Mouse (Mus musculus): Measurements from ENCODE around the gene Traf7.

The Traf7 gene

DNA sequence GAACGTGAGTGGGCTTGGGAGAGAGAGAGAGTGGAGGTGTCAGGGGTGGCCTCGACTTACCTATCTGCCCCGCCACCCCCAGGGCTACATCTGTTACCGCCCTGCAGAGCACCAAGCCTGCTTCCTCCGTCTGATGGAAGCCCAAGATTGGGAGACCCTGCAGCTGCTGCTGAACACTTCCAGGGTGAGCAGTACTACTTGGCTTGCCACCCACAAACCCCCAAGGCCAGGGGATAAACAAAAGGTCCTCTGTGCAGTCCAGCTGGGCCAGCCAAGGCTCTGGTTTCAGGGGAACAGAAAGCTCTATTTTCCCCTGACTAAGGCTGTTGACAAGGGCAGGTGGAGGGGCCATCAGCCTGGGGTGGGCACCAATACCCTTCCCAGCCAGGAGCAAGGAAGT is 53.2 kb downstream of the Traf7 start:
- Histone ChIP-seq H3K9me3 (ENCODE audit: low read length) (no peaks in the 10 kb centered on the region), H3K4me3 (replicated peaks; ENCODE audit: low read length) (no peak overlapping the region), H3K27me3 (ENCODE audit: insufficient read depth, low read length) (no peaks in the 10 kb centered on the region), H3K4me1 (replicated peaks; ENCODE audit: low read depth, low read length) (peaks cover 56% of the 10 kb centered on the region), H3K36me3 (ENCODE audit: insufficient read depth, low read length) (peaks cover 72% of the 10 kb centered on the region)
- TF ChIP-seq NANOG (IDR thresholded peaks at IDR 0.05; ENCODE audit: borderline replicate concordance, low read length), result no peak
- TF ChIP-seq CTCF (conservative IDR thresholded peaks at IDR 0.05; ENCODE audit: low read length), result no peak
- no peak for TF ChIP-seq POU5F1 (IDR thresholded peaks at IDR 0.05; ENCODE audit: borderline replicate concordance, low read length)

DNA sequence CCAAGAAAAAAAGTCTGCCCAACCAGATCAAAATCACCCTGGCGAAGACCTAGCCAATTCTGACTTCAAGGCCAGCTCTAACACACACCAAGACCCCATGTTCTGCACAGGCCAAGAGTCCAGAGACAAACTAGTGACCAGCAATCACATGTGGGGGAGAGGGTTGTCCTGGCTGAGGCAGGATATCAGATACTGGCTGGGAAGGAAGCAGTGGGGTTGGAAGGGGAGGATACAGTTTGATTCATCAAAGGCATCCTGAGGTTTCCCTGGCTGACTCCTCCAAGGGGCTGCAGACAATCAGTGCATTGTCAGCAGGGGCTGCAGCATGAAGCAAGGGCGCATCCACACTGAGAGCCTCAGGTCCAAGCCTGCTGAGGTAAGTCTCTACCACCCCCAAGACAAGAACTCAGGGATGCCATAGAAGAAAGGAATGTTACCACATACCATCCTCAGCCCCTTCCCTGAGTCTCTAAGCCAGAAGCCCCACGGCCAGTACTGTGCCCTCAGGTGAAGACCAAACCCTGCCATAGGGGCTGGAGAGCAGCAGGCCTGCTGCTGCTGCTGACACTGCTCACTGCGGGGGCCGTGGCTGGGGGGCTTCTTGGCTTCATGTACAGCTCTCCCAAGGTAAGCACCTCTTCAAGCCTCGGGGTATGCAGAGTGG is 54.0 kb downstream of the Traf7 start, which contains the start of gene Bricd5:
Gene Bricd5 (plus strand): TSS at position 273 of the 664 bp plus-strand sequence.
- Histone ChIP-seq H3K9me3 (ENCODE audit: low read length) (no peaks in the 10 kb centered on the region), H3K27me3 (ENCODE audit: insufficient read depth, low read length) (no peaks in the 10 kb centered on the region), H3K4me1 (replicated peaks; ENCODE audit: low read depth, low read length) (peaks cover 59% of the 10 kb centered on the region), H3K36me3 (ENCODE audit: insufficient read depth, low read length) (peaks cover 72% of the 10 kb centered on the region), H3K4me3 (replicated peaks; ENCODE audit: low read length) (peak within 1 kb of the TSS; percentile 96; the same call in 1 of the 2 replicates)
- TF ChIP-seq NANOG (IDR thresholded peaks at IDR 0.05; ENCODE audit: borderline replicate concordance, low read length) (no peak), POU5F1 (IDR thresholded peaks at IDR 0.05; ENCODE audit: borderline replicate concordance, low read length) (no peak), CTCF (conservative IDR thresholded peaks at IDR 0.05; ENCODE audit: low read length) (no peak)

DNA sequence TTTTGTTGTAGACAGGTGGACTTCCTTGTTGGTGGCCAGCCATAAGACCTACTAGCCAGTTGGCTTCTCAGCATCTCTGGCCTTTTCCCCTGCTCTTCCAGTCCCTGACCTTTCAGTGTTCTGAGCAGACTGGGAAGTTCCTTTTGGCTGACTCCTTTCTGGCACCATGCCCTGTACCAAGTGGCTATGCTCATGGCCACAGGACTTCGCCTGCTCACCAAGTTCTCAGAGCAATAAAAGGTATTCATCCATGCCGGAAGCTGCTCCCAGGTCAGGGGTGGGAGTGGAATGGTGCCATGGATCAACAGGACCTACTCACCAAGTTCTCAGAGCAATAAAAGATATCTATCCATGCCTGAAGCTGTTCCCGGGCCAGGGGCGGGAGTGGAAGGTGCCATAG is 55.2 kb downstream of the Traf7 start:
- no peaks in the 10 kb centered on the region for H3K9me3 ChIP-seq (ENCODE audit: low read length)
- TF ChIP-seq POU5F1 (IDR thresholded peaks at IDR 0.05; ENCODE audit: borderline replicate concordance, low read length) (no peak), CTCF (conservative IDR thresholded peaks at IDR 0.05; ENCODE audit: low read length) (no peak)
- H3K27me3 ChIP-seq (ENCODE audit: insufficient read depth, low read length), result no peaks in the 10 kb centered on the region
- peak overlapping the region; percentile 96 for H3K4me3 ChIP-seq (replicated peaks; ENCODE audit: low read length)
- peaks cover 66% of the 10 kb centered on the region for H3K36me3 ChIP-seq (ENCODE audit: insufficient read depth, low read length)
- peaks cover 52% of the 10 kb centered on the region for H3K4me1 ChIP-seq (replicated peaks; ENCODE audit: low read depth, low read length)

DNA sequence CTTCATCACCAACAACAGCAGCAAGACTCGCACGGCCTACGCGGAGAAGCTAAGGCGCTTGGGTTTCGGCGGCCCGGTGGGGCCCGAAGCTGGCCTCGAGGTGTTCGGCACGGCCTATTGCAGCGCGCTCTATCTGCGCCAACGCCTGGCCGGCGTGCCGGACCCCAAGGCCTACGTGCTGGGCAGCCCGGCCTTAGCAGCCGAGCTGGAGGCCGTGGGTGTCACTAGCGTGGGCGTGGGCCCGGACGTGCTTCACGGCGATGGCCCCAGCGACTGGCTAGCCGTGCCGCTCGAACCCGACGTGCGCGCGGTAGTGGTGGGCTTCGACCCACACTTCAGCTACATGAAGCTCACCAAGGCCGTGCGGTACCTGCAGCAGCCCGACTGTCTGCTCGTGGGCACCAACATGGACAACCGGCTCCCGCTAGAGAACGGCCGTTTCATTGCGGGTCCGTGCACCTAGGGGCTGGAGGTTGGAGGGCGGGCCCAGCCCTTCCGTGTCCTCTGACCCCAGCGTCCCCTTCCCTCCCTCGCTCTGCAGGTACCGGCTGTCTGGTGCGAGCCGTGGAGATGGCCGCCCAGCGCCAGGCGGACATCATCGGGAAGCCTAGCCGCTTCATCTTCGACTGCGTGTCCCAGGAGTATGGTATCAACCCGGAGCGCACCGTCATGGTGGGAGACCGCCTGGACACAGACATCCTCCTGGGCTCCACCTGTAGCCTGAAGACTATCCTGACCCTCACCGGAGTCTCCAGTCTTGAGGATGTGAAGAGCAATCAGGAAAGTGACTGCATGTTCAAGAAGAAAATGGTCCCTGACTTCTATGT is 56.8 kb downstream of the Traf7 start:
- peak overlapping the region; percentile 96 for H3K4me3 ChIP-seq (replicated peaks; ENCODE audit: low read length)
- H3K36me3 ChIP-seq (ENCODE audit: insufficient read depth, low read length), result peaks cover 62% of the 10 kb centered on the region
- no peaks in the 10 kb centered on the region for H3K9me3 ChIP-seq (ENCODE audit: low read length)
- no peaks in the 10 kb centered on the region for H3K27me3 ChIP-seq (ENCODE audit: insufficient read depth, low read length)
- H3K4me1 ChIP-seq (replicated peaks; ENCODE audit: low read depth, low read length), result peaks cover 47% of the 10 kb centered on the region
- no peak for TF ChIP-seq POU5F1 (IDR thresholded peaks at IDR 0.05; ENCODE audit: borderline replicate concordance, low read length)
- no peak for TF ChIP-seq CTCF (conservative IDR thresholded peaks at IDR 0.05; ENCODE audit: low read length)
- no peak for TF ChIP-seq NANOG (IDR thresholded peaks at IDR 0.05; ENCODE audit: borderline replicate concordance, low read length)

DNA sequence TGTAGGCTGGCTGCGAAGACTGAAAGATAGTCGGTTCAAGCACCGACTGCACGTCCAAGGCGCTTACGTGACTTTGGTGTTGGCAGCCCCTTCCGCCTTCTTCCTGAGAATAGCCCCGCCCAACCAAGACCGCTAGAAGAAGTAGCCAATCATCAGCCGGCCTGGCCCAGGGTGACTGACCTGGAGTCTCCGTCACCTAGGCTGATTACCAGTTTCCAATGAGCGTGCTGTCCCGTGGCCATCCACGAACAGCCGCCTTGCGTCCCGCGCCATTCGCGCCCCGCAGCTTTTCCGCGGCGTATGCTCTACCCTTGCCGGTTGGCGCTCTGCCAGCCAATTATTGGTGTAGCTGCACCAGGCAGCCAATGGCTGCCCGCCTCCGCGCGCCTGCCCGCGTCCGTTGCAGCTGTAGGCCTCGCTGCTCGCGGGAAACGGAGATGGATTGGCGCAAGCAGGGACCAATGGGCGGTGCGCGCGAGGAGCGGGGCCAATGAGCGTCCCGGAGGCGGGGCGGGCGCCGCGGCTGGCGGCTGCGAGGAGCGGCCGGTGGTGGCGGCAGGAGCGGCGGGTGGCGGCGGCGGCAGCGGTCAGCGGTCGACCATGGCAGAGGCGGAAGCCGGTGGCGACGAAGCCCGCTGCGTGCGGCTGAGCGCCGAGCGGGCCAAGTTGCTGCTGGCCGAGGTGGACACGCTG is 57.7 kb downstream of the Traf7 start, which contains the start of the genes E4f1 and Pgp:
Gene E4f1 (minus strand): TSS at position 404 of the 693 bp plus-strand sequence.
Gene Pgp (plus strand): TSS at position 483 of the 693 bp plus-strand sequence.
- peak within 1 kb of the TSS; percentile 96 for H3K4me3 ChIP-seq (replicated peaks; ENCODE audit: low read length)
- peaks cover 47% of the 10 kb centered on the region for H3K4me1 ChIP-seq (replicated peaks; ENCODE audit: low read depth, low read length)
- no peaks in the 10 kb centered on the region for H3K27me3 ChIP-seq (ENCODE audit: insufficient read depth, low read length)
- TF ChIP-seq NANOG (IDR thresholded peaks at IDR 0.05; ENCODE audit: borderline replicate concordance, low read length) (no peak), CTCF (conservative IDR thresholded peaks at IDR 0.05; ENCODE audit: low read length) (no peak), POU5F1 (IDR thresholded peaks at IDR 0.05; ENCODE audit: borderline replicate concordance, low read length) (no peak)
- peaks cover 58% of the 10 kb centered on the region for H3K36me3 ChIP-seq (ENCODE audit: insufficient read depth, low read length)
- H3K9me3 ChIP-seq (ENCODE audit: low read length), result no peaks in the 10 kb centered on the region

DNA sequence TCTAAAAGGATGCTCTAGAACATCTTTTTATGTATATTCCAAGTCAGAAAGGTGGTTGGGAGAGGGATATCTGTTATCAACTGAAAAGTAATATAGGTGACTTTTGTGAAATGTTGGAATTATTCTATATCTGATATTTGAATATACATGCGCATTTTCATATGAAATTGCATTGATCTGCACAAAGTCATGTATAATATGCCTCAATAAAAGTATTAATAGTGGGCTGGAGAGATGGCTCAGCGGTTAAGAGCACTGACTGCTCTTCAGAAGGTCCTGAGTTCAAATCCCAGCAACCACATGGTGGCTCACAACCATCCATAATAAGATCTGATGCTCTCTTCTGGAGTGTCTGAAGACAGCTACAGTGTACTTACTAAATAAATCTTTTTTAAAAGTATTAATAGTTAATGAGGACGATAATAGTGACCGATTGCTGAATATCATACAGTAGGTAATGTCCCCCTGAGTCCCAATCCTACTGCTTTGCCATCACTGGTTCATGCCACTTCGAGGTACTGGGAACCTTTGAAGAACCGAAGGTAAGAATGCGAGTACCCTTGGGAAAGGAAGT is 58.3 kb downstream of the Traf7 start:
- Histone ChIP-seq H3K4me3 (replicated peaks; ENCODE audit: low read length) (peak overlapping the region; percentile 96), H3K4me1 (replicated peaks; ENCODE audit: low read depth, low read length) (peaks cover 44% of the 10 kb centered on the region), H3K9me3 (ENCODE audit: low read length) (no peaks in the 10 kb centered on the region), H3K27me3 (ENCODE audit: insufficient read depth, low read length) (no peaks in the 10 kb centered on the region), H3K36me3 (ENCODE audit: insufficient read depth, low read length) (peaks cover 57% of the 10 kb centered on the region)
- TF ChIP-seq POU5F1 (IDR thresholded peaks at IDR 0.05; ENCODE audit: borderline replicate concordance, low read length) (no peak), NANOG (IDR thresholded peaks at IDR 0.05; ENCODE audit: borderline replicate concordance, low read length) (no peak), CTCF (conservative IDR thresholded peaks at IDR 0.05; ENCODE audit: low read length) (no peak)

DNA sequence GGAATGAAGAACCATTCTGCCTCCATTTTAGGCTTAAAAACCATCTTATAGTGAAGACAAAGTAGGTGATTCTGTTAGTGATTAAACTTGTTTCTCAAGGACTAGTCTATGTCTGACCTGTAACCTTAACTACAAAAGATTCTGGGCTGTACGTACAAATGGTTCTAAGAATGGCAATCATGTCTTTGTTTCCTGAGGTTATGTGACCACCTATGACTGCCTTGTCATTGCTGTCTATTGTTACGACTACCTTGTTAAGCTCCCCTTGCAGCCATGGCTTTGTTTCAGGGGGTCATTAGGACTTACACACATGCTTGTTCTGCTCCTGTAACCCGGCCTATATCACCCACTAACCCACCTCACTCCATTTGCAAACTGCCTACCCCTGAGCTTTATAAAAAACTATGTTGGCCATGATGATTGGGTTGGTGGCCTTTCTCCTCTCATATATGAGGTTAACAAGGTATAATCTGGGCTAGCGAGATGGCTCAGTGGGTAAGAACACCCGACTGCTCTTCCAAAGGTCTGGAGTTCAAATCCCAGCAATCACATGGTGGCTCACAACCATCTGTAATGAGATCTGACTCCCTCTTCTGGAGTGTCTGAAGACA is 59.0 kb downstream of the Traf7 start:
- H3K4me1 ChIP-seq (replicated peaks; ENCODE audit: low read depth, low read length), result peaks cover 39% of the 10 kb centered on the region
- H3K4me3 ChIP-seq (replicated peaks; ENCODE audit: low read length), result no peak overlapping the region
- peaks cover 50% of the 10 kb centered on the region for H3K36me3 ChIP-seq (ENCODE audit: insufficient read depth, low read length)
- no peak; the same call in 1 of the 2 replicates for TF ChIP-seq NANOG (IDR thresholded peaks at IDR 0.05; ENCODE audit: borderline replicate concordance, low read length)
- TF ChIP-seq CTCF (conservative IDR thresholded peaks at IDR 0.05; ENCODE audit: low read length), result no peak
- no peak for TF ChIP-seq POU5F1 (IDR thresholded peaks at IDR 0.05; ENCODE audit: borderline replicate concordance, low read length)
- no peaks in the 10 kb centered on the region for H3K9me3 ChIP-seq (ENCODE audit: low read length)
- no peaks in the 10 kb centered on the region for H3K27me3 ChIP-seq (ENCODE audit: insufficient read depth, low read length)

Measured in E14TG2a.4 (cell line).